Mouse (Mus musculus) ES-E14 (cell line): ENCODE data around the gene Apoa2. TPM values are rescaled to one million over a fixed set of nuclear protein-coding genes. Genes with fewer than 3 reads are reported as not detected.
A peak's percentile ranks its signal among the peaks of the same experiment; 100 is the strongest.

Source experiments
- DNase-seq: peaks from one replicate; pipeline ENCODE4 v3.0.0-alpha.2; 2013; ENCODE audit warnings: low read depth, low spot score
- H3K27ac ChIP-seq: 2 replicates; pipeline ENCODE4 v1.5.1; 2012; ENCODE audit warnings: low read depth, mild to moderate bottlenecking, low read length, moderate library complexity, mixed read lengths; ENCODE audit not compliant: poor library complexity, insufficient read depth, severe bottlenecking
- H3K36me3 ChIP-seq: 2 replicates; pipeline ENCODE4 v1.6.1; 2012; ENCODE audit warnings: mild to moderate bottlenecking, low read length, moderate library complexity, mixed read lengths; ENCODE audit not compliant: control insufficient read depth, poor library complexity, insufficient read depth, severe bottlenecking
- H3K4me1 ChIP-seq, 2 experiments: fragments of 150-350 bp in 1 of 2; sonication (generic) in 1 of 2; 2 replicates each; pipeline ENCODE4 v1.6.1; 2012; ENCODE audit warnings: low read length in 2 of 2, mild to moderate bottlenecking in 1 of 2, mixed read lengths in 1 of 2; ENCODE audit not compliant: control insufficient read depth in 2 of 2, insufficient read depth in 2 of 2, poor library complexity in 1 of 2
- H3K4me3 ChIP-seq, 2 experiments: fragments of 150-350 bp in 1 of 2; sonication (generic) in 1 of 2; 2 replicates each; pipeline ENCODE4 v1.5.1; 2012; ENCODE audit warnings: low read length in 2 of 2, low read depth in 1 of 2, mild to moderate bottlenecking in 1 of 2, mixed read lengths in 1 of 2; ENCODE audit not compliant: insufficient read depth in 1 of 2, poor library complexity in 1 of 2, severe bottlenecking in 1 of 2
- H3K9ac ChIP-seq: 2 replicates; pipeline ENCODE4 v1.6.1; 2012; ENCODE audit warnings: low read depth, mild to moderate bottlenecking, low read length, mixed read lengths; ENCODE audit not compliant: poor library complexity, insufficient read depth, severe bottlenecking
- H3K9me3 ChIP-seq: fragments of 150-350 bp; sonication (generic); 2 replicates; pipeline ENCODE4 v1.6.1; 2012; ENCODE audit warnings: low read depth, mild to moderate bottlenecking, low read length; ENCODE audit not compliant: control insufficient read depth, insufficient read depth
- CHD2 ChIP-seq: IDR thresholded peaks from 2 replicates; pipeline ENCODE4 v1.6.1; 2014; ENCODE audit warnings: mild to moderate bottlenecking, low read depth, low read length, inconsistent platforms
- HCFC1 ChIP-seq: IDR thresholded peaks from 2 replicates; pipeline ENCODE4 v1.6.1; 2012; ENCODE audit warnings: low read length, inconsistent platforms, borderline replicate concordance; ENCODE audit not compliant: insufficient read depth
- MAFK ChIP-seq: IDR thresholded peaks from 2 replicates; pipeline ENCODE4 v1.6.1; 2014; ENCODE audit warnings: mild to moderate bottlenecking, low read depth, low read length, inconsistent platforms; ENCODE audit not compliant: insufficient read depth
- ZC3H11A ChIP-seq: IDR thresholded peaks from 2 replicates; pipeline ENCODE4 v1.6.1; 2012; ENCODE audit warnings: low read depth, mild to moderate bottlenecking, inconsistent platforms, low read length, borderline replicate concordance
- ZNF384 ChIP-seq: IDR thresholded peaks from 2 replicates; pipeline ENCODE4 v1.6.1; 2012; ENCODE audit warnings: low read depth, low read length, inconsistent platforms
- in situ Hi-C, 2 experiments: fragments of 600-800 bp; cut with MboI; formaldehyde crosslinking; loops; one replicate each; pipeline ENCODE4 v1.15.1; 2025; ENCODE audit warnings: low sequenced_read_pairs in 2 of 2, inconsistent platforms in 1 of 2; ENCODE audit not compliant: unreplicated experiment in 2 of 2
- total RNA-seq: library from RNA; depleted of rRNA; stranded (reverse); fragments of 300-350 nt; gene quantifications from 2 replicates; pipeline ENCODE4 v1.2.3, GENCODE M21; 2012

Apoa2 gene
- total RNA-seq, 1 experiment, result 0.98 TPM

DNA sequence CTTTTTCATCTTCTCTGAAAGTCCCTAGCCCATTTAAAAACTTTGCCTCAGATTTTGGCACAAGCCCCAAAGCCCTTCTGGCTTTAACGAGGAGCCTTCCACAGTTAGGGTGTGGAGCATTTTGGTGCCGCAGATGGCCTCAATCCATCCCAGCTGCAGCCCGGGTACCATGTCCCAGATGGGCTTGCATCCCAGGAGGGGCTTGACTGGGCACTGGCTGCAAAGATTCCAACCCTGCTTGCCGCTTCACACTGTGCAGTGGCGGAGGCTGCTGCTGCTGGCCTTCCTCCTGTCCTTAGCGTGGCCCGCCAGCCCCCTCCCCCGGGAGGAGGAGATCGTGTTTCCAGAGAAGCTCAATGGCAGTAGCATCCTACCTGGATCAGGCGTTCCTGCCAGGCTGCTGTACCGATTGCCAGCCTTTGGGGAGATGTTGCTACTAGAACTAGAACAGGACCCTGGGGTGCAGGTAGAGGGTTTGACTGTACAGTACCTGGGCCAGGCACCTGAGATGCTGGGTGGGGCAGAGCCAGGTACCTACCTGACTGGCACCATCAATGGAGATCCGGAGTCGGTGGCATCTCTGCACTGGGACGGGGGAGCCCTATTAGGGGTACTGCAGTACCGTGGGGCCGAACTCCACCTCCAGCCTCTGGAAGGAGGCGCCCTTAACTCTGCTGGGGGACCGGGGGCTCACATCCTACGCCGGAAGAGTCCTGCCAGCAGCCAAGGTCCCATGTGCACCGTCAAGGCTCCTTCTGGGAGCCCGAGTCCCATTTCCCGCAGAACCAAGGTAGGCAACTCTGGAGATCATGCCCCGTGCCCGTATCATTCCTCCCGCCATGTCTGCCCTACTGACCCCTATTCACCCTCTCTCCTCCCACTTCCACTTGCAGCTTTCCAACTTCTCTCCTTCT lies 26.1 kb downstream of the Apoa2 start, which contains the start of gene Ndufs2:
Ndufs2 (minus strand) TSS at position 709 of the 914 bp plus-strand sequence.
- in situ Hi-C loops, result no loop called here
- no peak for DNase-seq
- Histone ChIP-seq H3K9me3 (no peaks in the 10 kb centered on the region), H3K9ac (peak within 1 kb of the TSS; percentile 42; the same call in 1 of the 2 replicates), H3K4me3 (peak within 1 kb of the TSS; percentile 47 to 61), H3K4me1 (peaks cover 5 to 26% of the 10 kb centered on the region in 2 experiments; a peak in 3 of 4 replicates), H3K36me3 (no peaks in the 10 kb centered on the region), H3K27ac (no peak within 1 kb of the TSS)
- TF ChIP-seq CHD2 (no peak), ZNF384 (no peak), ZC3H11A (no peak), HCFC1 (no peak), MAFK (no peak)

GRCm38 (mm10) chr1:171251594-171252324 lies 26.9 kb downstream of the Apoa2 start:
- in situ Hi-C loops, result no loop called here
- no peaks in the 10 kb centered on the region for H3K9me3 ChIP-seq

GRCm38 (mm10) chr1:171252415-171252814 lies 27.6 kb downstream of the Apoa2 start:
- no peak overlapping the region for H3K27ac ChIP-seq
- no peaks in the 10 kb centered on the region for H3K36me3 ChIP-seq
- peaks cover 2 to 26% of the 10 kb centered on the region in 2 experiments; a peak in 3 of 4 replicates for H3K4me1 ChIP-seq
- TF ChIP-seq HCFC1 (no peak), CHD2 (no peak), MAFK (no peak), ZC3H11A (no peak), ZNF384 (no peak)
- no peaks in the 10 kb centered on the region for H3K9me3 ChIP-seq
- peak overlapping the region; percentile 47 to 61; a peak in 3 of 4 replicates for H3K4me3 ChIP-seq
- DNase-seq, result no peak
- in situ Hi-C loops, result no loop called here
- peak overlapping the region; percentile 40; the same call in 1 of the 2 replicates for H3K9ac ChIP-seq

More at GRCm38 (mm10) chr1:171251594-171252324, 26.9 kb downstream of the Apoa2 start:
- no peak for DNase-seq
- H3K4me3 ChIP-seq, result peak overlapping the region; percentile 47 to 61
- TF ChIP-seq CHD2 (no peak), HCFC1 (no peak), ZC3H11A (no peak), MAFK (no peak), ZNF384 (no peak)
- no peaks in the 10 kb centered on the region for H3K36me3 ChIP-seq
- H3K27ac ChIP-seq, result no peak overlapping the region
- peak overlapping the region; percentile 42; the same call in 1 of the 2 replicates for H3K9ac ChIP-seq
- peaks cover 2 to 26% of the 10 kb centered on the region in 2 experiments; a peak in 3 of 4 replicates for H3K4me1 ChIP-seq

DNA sequence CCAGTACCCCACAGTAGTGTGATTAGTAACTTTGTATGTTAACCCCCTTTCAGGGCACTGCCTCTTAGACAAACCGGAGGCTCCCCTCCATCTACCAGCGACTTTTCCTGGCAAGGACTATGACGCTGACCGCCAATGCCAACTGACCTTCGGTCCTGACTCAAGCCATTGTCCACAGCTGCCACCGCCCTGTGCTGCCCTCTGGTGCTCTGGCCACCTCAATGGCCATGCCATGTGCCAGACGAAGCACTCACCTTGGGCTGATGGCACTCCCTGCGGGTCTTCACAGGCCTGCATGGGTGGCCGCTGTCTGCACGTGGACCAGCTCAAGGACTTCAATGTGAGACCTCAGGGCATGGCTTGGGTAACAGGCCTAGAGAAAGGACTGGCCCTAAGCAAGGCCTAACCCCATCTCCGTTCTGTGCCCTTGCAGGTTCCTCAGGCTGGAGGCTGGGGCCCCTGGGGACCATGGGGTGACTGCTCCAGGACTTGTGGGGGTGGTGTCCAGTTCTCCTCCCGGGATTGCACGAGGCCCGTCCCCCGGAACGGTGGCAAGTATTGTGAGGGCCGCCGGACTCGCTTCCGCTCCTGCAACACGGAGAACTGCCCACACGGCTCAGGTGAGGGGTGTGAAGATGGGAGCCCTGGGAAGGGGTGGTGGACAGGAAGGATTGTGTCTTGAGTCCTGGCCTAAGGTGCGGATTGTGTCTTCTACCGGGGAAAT lies 31.4 kb downstream of the Apoa2 start:
- peak overlapping the region; percentile 12 to 20; a peak in 2 of 4 replicates for H3K4me3 ChIP-seq
- no peak overlapping the region for H3K27ac ChIP-seq
- peaks cover 0 to 8% of the 10 kb centered on the region in 2 experiments; a peak in 2 of 4 replicates for H3K4me1 ChIP-seq
- no peak for TF ChIP-seq CHD2
- no peak for TF ChIP-seq ZC3H11A
- TF ChIP-seq ZNF384, result no peak
- no peak for TF ChIP-seq MAFK
- no peak for TF ChIP-seq HCFC1
- no peaks in the 10 kb centered on the region for H3K36me3 ChIP-seq
- no peak for DNase-seq
- no peak overlapping the region for H3K9ac ChIP-seq
- in situ Hi-C loops, result no loop called here
- no peaks in the 10 kb centered on the region for H3K9me3 ChIP-seq
